Mouse (Mus musculus) midbrain, embryonic 15.5 days (tissue): ENCODE measurements at regions not wholly inside any gene's neighbourhood (a gene's known extent, or its start where the extent isn't known, plus 50 kb on each side); places are given as distances from the start of the nearest gene placed in this dataset.

Experiments
- ATAC-seq: fragments of 200-750 bp; cut with Nextera tagmentation; replicated peaks from 2 replicates; pipeline ENCODE4 v1.8.0; 2017; ENCODE audit warnings: moderate TSS enrichment
- H3K27ac ChIP-seq: fragments of 300-500 bp; sonication (generic); 2 replicates; pipeline ENCODE4 v1.5.1; 2015; ENCODE audit warnings: mild to moderate bottlenecking, inconsistent platforms
- H3K27me3 ChIP-seq: fragments of 300-500 bp; sonication (generic); replicated peaks from 2 replicates; pipeline ENCODE4 v1.6.1; 2015; ENCODE audit warnings: inconsistent platforms
- H3K36me3 ChIP-seq: fragments of 300-500 bp; sonication (generic); replicated peaks from 2 replicates; pipeline ENCODE4 v1.6.1; 2015; ENCODE audit warnings: inconsistent platforms
- H3K4me1 ChIP-seq: fragments of 300-500 bp; sonication (generic); 2 replicates; pipeline ENCODE4 v1.6.1; 2015; ENCODE audit warnings: inconsistent platforms
- H3K4me2 ChIP-seq: fragments of 300-500 bp; sonication (generic); 2 replicates; pipeline ENCODE4 v1.6.1; 2015; ENCODE audit warnings: inconsistent platforms, mild to moderate bottlenecking, moderate library complexity
- H3K4me3 ChIP-seq: fragments of 300-500 bp; sonication (generic); 2 replicates; pipeline ENCODE4 v1.5.1; 2015; ENCODE audit warnings: mild to moderate bottlenecking, inconsistent platforms
- H3K9ac ChIP-seq: fragments of 300-500 bp; sonication (generic); 2 replicates; pipeline ENCODE4 v1.6.1; 2015; ENCODE audit warnings: mild to moderate bottlenecking, inconsistent platforms
- H3K9me3 ChIP-seq: fragments of 300-500 bp; sonication (generic); 2 replicates; pipeline ENCODE4 v1.6.1; 2016; ENCODE audit warnings: inconsistent platforms
- WGBS: fragments of 180-500 bp; shearing (Covaris S2); methylation state at CpG from one replicate; pipeline ENCODE4 v1.1.7; 2015; ENCODE audit warnings: mixed read lengths; 5-methylcytosine and 5-hydroxymethylcytosine counted together

- H3K4me3 ChIP-seq = no peak overlapping the region
- no peak overlapping the region for H3K27ac ChIP-seq
- H3K4me1 ChIP-seq = no peaks in the 10 kb centered on the region
- H3K9me3 ChIP-seq = no peaks in the 10 kb centered on the region
- ATAC-seq = no peak
- no peak overlapping the region for H3K9ac ChIP-seq
- H3K36me3 ChIP-seq = no peaks in the 10 kb centered on the region
- H3K27me3 ChIP-seq = no peaks in the 10 kb centered on the region
- WGBS = 57% methylated on average over 6 of the region's 6 CpGs
- no peak overlapping the region for H3K4me2 ChIP-seq
Observed at GRCm38 (mm10) chr9:113019576-113019975, 688.5 kb downstream of the Pdcd6ip start.

- no peak overlapping the region for H3K4me2 ChIP-seq
- H3K27me3 ChIP-seq = no peaks in the 10 kb centered on the region
- no peaks in the 10 kb centered on the region for H3K9me3 ChIP-seq
- ATAC-seq = no peak
- H3K36me3 ChIP-seq = no peaks in the 10 kb centered on the region
- no peaks in the 10 kb centered on the region for H3K4me1 ChIP-seq
- H3K9ac ChIP-seq = no peak overlapping the region
- 86% methylated on average over 4 of the region's 4 CpGs for WGBS
- no peak overlapping the region for H3K27ac ChIP-seq
- H3K4me3 ChIP-seq = no peak overlapping the region
Observed at GRCm38 (mm10) chr9:113008106-113008505, 700.0 kb downstream of the Pdcd6ip start.

- no peak overlapping the region for H3K4me3 ChIP-seq
- H3K4me1 ChIP-seq = no peaks in the 10 kb centered on the region
- H3K27me3 ChIP-seq = no peaks in the 10 kb centered on the region
- 96% methylated on average over 1 of the region's 1 CpGs for WGBS
- no peak overlapping the region for H3K27ac ChIP-seq
- H3K9me3 ChIP-seq = no peaks in the 10 kb centered on the region
- no peaks in the 10 kb centered on the region for H3K36me3 ChIP-seq
- H3K9ac ChIP-seq = no peak overlapping the region
- no peak overlapping the region for H3K4me2 ChIP-seq
- no peak for ATAC-seq
Observed at GRCm38 (mm10) chr9:112996204-112996603, 711.9 kb downstream of the Pdcd6ip start.

- no peaks in the 10 kb centered on the region for H3K36me3 ChIP-seq
- H3K9me3 ChIP-seq = no peaks in the 10 kb centered on the region
- H3K9ac ChIP-seq = no peak overlapping the region
- H3K4me3 ChIP-seq = no peak overlapping the region
- WGBS = 76% methylated on average over 4 of the region's 4 CpGs
- no peak overlapping the region for H3K4me2 ChIP-seq
- H3K27ac ChIP-seq = no peak overlapping the region
- no peaks in the 10 kb centered on the region for H3K4me1 ChIP-seq
- ATAC-seq = no peak
- no peaks in the 10 kb centered on the region for H3K27me3 ChIP-seq
Observed at GRCm38 (mm10) chr9:112994774-112995173, 713.3 kb downstream of the Pdcd6ip start.

GRCm38 (mm10) chr9:112993627-112994026 is 714.4 kb downstream of the Pdcd6ip start:
- no peaks in the 10 kb centered on the region for H3K36me3 ChIP-seq
- no peak overlapping the region for H3K9ac ChIP-seq
- no peak overlapping the region for H3K27ac ChIP-seq
- H3K4me2 ChIP-seq = no peak overlapping the region
- H3K4me1 ChIP-seq = no peaks in the 10 kb centered on the region
- H3K4me3 ChIP-seq = no peak overlapping the region
- H3K27me3 ChIP-seq = no peaks in the 10 kb centered on the region
- ATAC-seq = no peak
- no peaks in the 10 kb centered on the region for H3K9me3 ChIP-seq
- 81% methylated on average over 2 of the region's 2 CpGs for WGBS

- Histone ChIP-seq H3K9me3 (no peaks in the 10 kb centered on the region), H3K4me2 (no peak overlapping the region), H3K4me3 (no peak overlapping the region), H3K27me3 (no peaks in the 10 kb centered on the region), H3K36me3 (no peaks in the 10 kb centered on the region), H3K4me1 (no peaks in the 10 kb centered on the region), H3K27ac (no peak overlapping the region), H3K9ac (no peak overlapping the region)
- WGBS = 47% methylated on average over 3 of the region's 3 CpGs
- no peak for ATAC-seq
Observed at GRCm38 (mm10) chr9:112992937-112993336, 715.1 kb downstream of the Pdcd6ip start.

GRCm38 (mm10) chr9:112983353-112983752 is 724.7 kb downstream of the Pdcd6ip start:
- H3K4me3 ChIP-seq = no peak overlapping the region
- no peak overlapping the region for H3K27ac ChIP-seq
- no peak for ATAC-seq
- H3K9me3 ChIP-seq = no peaks in the 10 kb centered on the region
- WGBS = 93% methylated on average over 6 of the region's 6 CpGs
- no peaks in the 10 kb centered on the region for H3K36me3 ChIP-seq
- H3K4me2 ChIP-seq = no peak overlapping the region
- no peak overlapping the region for H3K9ac ChIP-seq
- H3K4me1 ChIP-seq = no peaks in the 10 kb centered on the region
- no peaks in the 10 kb centered on the region for H3K27me3 ChIP-seq

- Histone ChIP-seq H3K4me3 (no peak overlapping the region), H3K9me3 (no peaks in the 10 kb centered on the region), H3K36me3 (no peaks in the 10 kb centered on the region), H3K4me1 (no peaks in the 10 kb centered on the region), H3K9ac (no peak overlapping the region), H3K27me3 (no peaks in the 10 kb centered on the region), H3K27ac (no peak overlapping the region), H3K4me2 (no peak overlapping the region)
- ATAC-seq = no peak
- WGBS = 94% methylated on average over 1 of the region's 1 CpGs
Observed at GRCm38 (mm10) chr9:112951567-112951966, 715.8 kb upstream of the Arpp21 start.

GRCm38 (mm10) chr9:112950056-112950455 is 714.3 kb upstream of the Arpp21 start:
- ATAC-seq = no peak
- H3K4me1 ChIP-seq = no peaks in the 10 kb centered on the region
- no peak overlapping the region for H3K4me2 ChIP-seq
- no peaks in the 10 kb centered on the region for H3K9me3 ChIP-seq
- H3K27me3 ChIP-seq = no peaks in the 10 kb centered on the region
- no peak overlapping the region for H3K9ac ChIP-seq
- H3K36me3 ChIP-seq = no peaks in the 10 kb centered on the region
- H3K27ac ChIP-seq = no peak overlapping the region
- no peak overlapping the region for H3K4me3 ChIP-seq
- WGBS = 79% methylated on average over 2 of the region's 2 CpGs

- Histone ChIP-seq H3K27ac (no peak overlapping the region), H3K4me1 (no peaks in the 10 kb centered on the region), H3K9ac (no peak overlapping the region), H3K9me3 (no peaks in the 10 kb centered on the region), H3K4me3 (no peak overlapping the region), H3K36me3 (no peaks in the 10 kb centered on the region), H3K27me3 (no peaks in the 10 kb centered on the region), H3K4me2 (no peak overlapping the region)
- no peak for ATAC-seq
Observed at GRCm38 (mm10) chr9:112938781-112939180, 703.0 kb upstream of the Arpp21 start.

DNA sequence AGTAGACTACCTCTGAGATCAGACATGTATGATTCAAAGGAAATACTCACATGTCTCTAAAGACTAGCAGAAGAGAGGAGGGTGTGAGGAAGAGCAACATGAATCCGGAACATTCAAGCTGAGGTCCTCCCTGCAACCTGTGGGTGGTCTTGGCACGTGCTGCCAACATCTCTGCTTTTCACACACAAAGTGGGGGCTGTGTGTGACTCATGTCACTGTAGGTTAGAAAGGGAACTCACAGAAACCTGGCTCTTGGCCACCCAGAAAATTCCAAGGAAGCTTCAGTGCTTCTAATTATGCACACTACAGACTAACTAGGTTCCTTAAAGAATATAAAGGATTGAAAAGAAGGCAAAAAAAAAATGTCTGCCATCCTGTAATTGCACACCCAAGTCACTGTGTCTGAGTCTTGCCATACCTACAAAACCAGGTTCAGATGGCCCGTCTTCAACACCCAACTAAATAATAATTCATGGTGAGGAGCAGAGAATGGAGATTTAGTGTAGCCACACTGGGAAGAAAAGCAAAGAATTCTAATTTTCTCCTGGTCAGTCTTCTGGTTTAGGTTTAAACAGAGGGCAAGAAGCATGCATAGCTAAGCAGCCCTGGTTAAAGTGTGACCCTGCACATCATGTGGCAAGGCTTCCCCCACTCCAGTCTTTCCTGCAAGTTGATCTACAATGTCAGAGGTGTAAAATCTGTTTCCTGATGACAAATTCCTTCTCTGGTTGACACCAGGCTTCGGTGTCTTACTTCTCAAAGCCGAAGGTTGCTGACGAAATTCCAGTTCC is 673.8 kb upstream of the Arpp21 start:
- Histone ChIP-seq H3K27me3 (no peaks in the 10 kb centered on the region), H3K4me3 (no peak overlapping the region), H3K4me2 (no peak overlapping the region), H3K9ac (no peak overlapping the region), H3K27ac (no peak overlapping the region), H3K36me3 (no peaks in the 10 kb centered on the region), H3K4me1 (no peaks in the 10 kb centered on the region), H3K9me3 (no peaks in the 10 kb centered on the region)
- no peak for ATAC-seq
- WGBS = 87% methylated on average over 6 of the region's 6 CpGs

GRCm38 (mm10) chr9:112905955-112906354 is 670.2 kb upstream of the Arpp21 start:
- no peak overlapping the region for H3K27ac ChIP-seq
- no peak overlapping the region for H3K4me2 ChIP-seq
- no peak overlapping the region for H3K9ac ChIP-seq
- no peak overlapping the region for H3K4me3 ChIP-seq
- H3K27me3 ChIP-seq = no peaks in the 10 kb centered on the region
- H3K9me3 ChIP-seq = no peaks in the 10 kb centered on the region
- no peaks in the 10 kb centered on the region for H3K4me1 ChIP-seq
- 76% methylated on average over 6 of the region's 6 CpGs for WGBS
- no peaks in the 10 kb centered on the region for H3K36me3 ChIP-seq
- no peak for ATAC-seq

DNA sequence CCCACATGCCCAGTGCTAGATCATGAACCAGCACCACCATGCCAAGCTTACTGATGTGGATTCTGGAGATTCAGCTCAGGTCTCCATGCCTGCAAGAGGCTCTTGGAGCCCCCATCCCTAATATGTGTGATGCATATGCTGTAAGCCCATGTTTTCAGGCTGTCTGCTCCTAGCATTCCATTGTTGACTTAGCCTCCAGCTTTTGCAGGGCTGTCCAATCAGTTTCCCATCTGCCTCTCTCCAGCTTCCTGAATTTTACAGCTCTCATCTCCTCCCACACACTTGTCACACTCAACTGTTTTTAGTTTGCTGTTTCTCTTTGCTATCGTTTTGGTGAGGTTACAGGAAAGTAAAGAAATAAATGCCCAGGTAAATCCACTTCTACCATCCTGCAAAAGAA is 629.2 kb upstream of the Arpp21 start:
- Histone ChIP-seq H3K4me2 (no peak overlapping the region), H3K36me3 (no peaks in the 10 kb centered on the region), H3K27me3 (no peaks in the 10 kb centered on the region; the same call in 1 of the 2 replicates), H3K9me3 (no peaks in the 10 kb centered on the region), H3K9ac (no peak overlapping the region), H3K4me3 (no peak overlapping the region), H3K4me1 (peaks cover 15% of the 10 kb centered on the region), H3K27ac (no peak overlapping the region)
- 80% methylated on average over 1 of the region's 1 CpGs for WGBS
- no peak for ATAC-seq
